Mouse (Mus musculus): ENCODE measurements at regions not wholly inside any gene's neighbourhood (a gene's known extent, or its start where the extent isn't known, plus 50 kb on each side); places are given as distances from the start of the nearest gene placed in this dataset.

- no peak for TF ChIP-seq GATA4 (IDR thresholded peaks at IDR 0.05; ENCODE audit: insufficient replicate concordance, low read length)
Observed at GRCm38 (mm10) chr11:110692824-110693223, 275.0 kb upstream of the Kcnj16 start.

GRCm38 (mm10) chr11:110697067-110697466, 270.8 kb upstream of the Kcnj16 start:
- TF ChIP-seq GATA4 (IDR thresholded peaks at IDR 0.05; ENCODE audit: insufficient replicate concordance, low read length) = no peak

GRCm38 (mm10) chr11:110698342-110698741, 269.5 kb upstream of the Kcnj16 start:
- no peak for TF ChIP-seq GATA4 (IDR thresholded peaks at IDR 0.05; ENCODE audit: insufficient replicate concordance, low read length)

GRCm38 (mm10) chr11:110700976-110701375, 266.9 kb upstream of the Kcnj16 start:
- TF ChIP-seq GATA4 (IDR thresholded peaks at IDR 0.05; ENCODE audit: insufficient replicate concordance, low read length) = no peak

- no peak for TF ChIP-seq GATA4 (IDR thresholded peaks at IDR 0.05; ENCODE audit: insufficient replicate concordance, low read length)
Observed at GRCm38 (mm10) chr11:110702119-110702518, 265.7 kb upstream of the Kcnj16 start.

- TF ChIP-seq GATA4 (IDR thresholded peaks at IDR 0.05; ENCODE audit: insufficient replicate concordance, low read length) = no peak
Observed at GRCm38 (mm10) chr11:110703511-110703910, 264.3 kb upstream of the Kcnj16 start.

- no peak for TF ChIP-seq GATA4 (IDR thresholded peaks at IDR 0.05; ENCODE audit: insufficient replicate concordance, low read length)
Observed at GRCm38 (mm10) chr11:110707328-110707727, 260.5 kb upstream of the Kcnj16 start.

GRCm38 (mm10) chr11:110715300-110715699, 252.5 kb upstream of the Kcnj16 start:
- TF ChIP-seq GATA4 (IDR thresholded peaks at IDR 0.05; ENCODE audit: insufficient replicate concordance, low read length) = no peak

GRCm38 (mm10) chr11:110716369-110716768, 251.5 kb upstream of the Kcnj16 start:
- no peak for TF ChIP-seq GATA4 (IDR thresholded peaks at IDR 0.05; ENCODE audit: insufficient replicate concordance, low read length)

GRCm38 (mm10) chr11:110722701-110723100, 245.1 kb upstream of the Kcnj16 start:
- no peak for TF ChIP-seq GATA4 (IDR thresholded peaks at IDR 0.05; ENCODE audit: insufficient replicate concordance, low read length)

- no peak for TF ChIP-seq GATA4 (IDR thresholded peaks at IDR 0.05; ENCODE audit: insufficient replicate concordance, low read length)
Observed at GRCm38 (mm10) chr11:110723971-110724370, 243.9 kb upstream of the Kcnj16 start.

GRCm38 (mm10) chr11:110727357-110727961, 240.4 kb upstream of the Kcnj16 start:
- no peak for TF ChIP-seq GATA4 (IDR thresholded peaks at IDR 0.05; ENCODE audit: insufficient replicate concordance, low read length)

- TF ChIP-seq GATA4 (IDR thresholded peaks at IDR 0.05; ENCODE audit: insufficient replicate concordance, low read length) = no peak
Observed at GRCm38 (mm10) chr11:110731510-110731909, 236.3 kb upstream of the Kcnj16 start.

- TF ChIP-seq GATA4 (IDR thresholded peaks at IDR 0.05; ENCODE audit: insufficient replicate concordance, low read length) = no peak
Observed at GRCm38 (mm10) chr11:110774128-110774527, 193.7 kb upstream of the Kcnj16 start.

GRCm38 (mm10) chr11:110781492-110782276, 186.1 kb upstream of the Kcnj16 start:
- TF ChIP-seq GATA4 (IDR thresholded peaks at IDR 0.05; ENCODE audit: insufficient replicate concordance, low read length) = no peak

- TF ChIP-seq GATA4 (IDR thresholded peaks at IDR 0.05; ENCODE audit: insufficient replicate concordance, low read length) = no peak
Observed at GRCm38 (mm10) chr11:110789537-110789936, 178.3 kb upstream of the Kcnj16 start.
